ENCODE assay signal across 10 mouse cellular contexts in the genomic region with DNA sequence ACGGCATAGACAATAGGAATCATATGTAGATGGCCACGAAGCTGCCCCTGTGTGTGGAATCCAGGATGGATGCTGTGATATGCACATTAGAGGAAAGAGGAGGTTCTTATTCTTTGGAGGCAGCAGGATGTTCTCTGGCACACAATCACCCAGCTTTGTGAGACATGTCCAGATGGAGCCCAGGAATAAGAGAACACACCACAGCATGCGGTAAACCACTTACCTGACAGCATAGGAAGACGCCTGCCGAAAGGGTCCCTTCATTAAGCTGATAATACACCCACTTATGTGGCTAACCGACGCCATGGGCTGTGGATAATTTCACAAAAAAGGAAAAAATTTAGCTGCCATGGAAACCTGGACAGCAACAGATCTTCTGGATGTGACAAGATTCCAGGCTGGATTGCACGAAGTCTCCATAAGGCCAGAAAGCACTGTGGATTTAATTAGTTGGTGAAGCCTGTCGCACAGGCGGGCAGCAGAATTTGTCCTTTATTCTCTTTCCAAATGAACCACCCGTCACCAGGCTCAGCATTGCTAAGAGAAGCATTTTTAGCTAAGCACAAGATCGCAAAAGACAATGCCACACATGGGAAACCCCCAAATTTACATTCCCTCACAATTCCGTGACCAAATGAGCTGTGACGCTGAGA.
DNase-seq lines count a peak whose midpoint lies in the region; ATAC-seq and TF ChIP-seq lines count a peak whose summit lies in the region.
"Had no signal": no experiment of that assay in that cellular context is flagged by ENCODE, and none has a peak within 500 bp of the region (broad histone marks: within the 10 kb centered on the region; RNA-seq: fewer than 3 reads in every experiment).

No protein-coding gene starts in this region.

- H3K27me3 ChIP-seq in hindbrain, embryonic 16.5 days (replicated peaks; ENCODE audit: control insufficient read depth, insufficient read depth, low read length) = no peaks in the 10 kb centered on the region
- H3K27me3 ChIP-seq in hindbrain, embryonic 13.5 days = no peaks in the 10 kb centered on the region
- no peaks in the 10 kb centered on the region for H3K27me3 ChIP-seq in forebrain, postnatal 0 days (ENCODE audit: insufficient read depth, low read length)
- no peaks in the 10 kb centered on the region for H3K27me3 ChIP-seq in intestine, embryonic 15.5 days (replicated peaks)
- H3K27me3 ChIP-seq: kidney, embryonic 15.5 days had no signal

- H3K4me1 ChIP-seq in hindbrain, embryonic 16.5 days (ENCODE audit: control insufficient read depth, insufficient read depth, low read depth, low read length) = peaks cover 3% of the 10 kb centered on the region; the same call in 1 of the 2 replicates
- H3K4me1 ChIP-seq in hindbrain, embryonic 13.5 days (replicated peaks) = peaks cover 3% of the 10 kb centered on the region; the same call in 1 of the 2 replicates
- peaks cover 10% of the 10 kb centered on the region; the same call in 1 of the 2 replicates for H3K4me1 ChIP-seq in forebrain, postnatal 0 days (ENCODE audit: insufficient read depth)
- no peaks in the 10 kb centered on the region for H3K4me1 ChIP-seq in intestine, embryonic 15.5 days (replicated peaks)
- H3K4me1 ChIP-seq: kidney, embryonic 15.5 days had no signal

- peak; percentile 84 for DNase-seq in forebrain, postnatal 0 days
- DNase-seq in layer of hippocampus, postnatal 14 days (ENCODE audit: low spot score in 2 of 2) = peak; percentile 72 to 88
- peak; percentile 58 for DNase-seq in right cerebral cortex, postnatal 25 days
- DNase-seq in heart, adult 9 months (ENCODE audit: low spot score in 2 of 2) = no peak
- DNase-seq: lung, postnatal 36 days; thymus, adult 2 months had no signal

- H3K4me3 ChIP-seq in hindbrain, embryonic 16.5 days (ENCODE audit: low read length) = no peak overlapping the region
- no peak overlapping the region for H3K4me3 ChIP-seq in hindbrain, embryonic 13.5 days
- H3K4me3 ChIP-seq in forebrain, postnatal 0 days (ENCODE audit: low read depth, low read length) = no peak overlapping the region
- H3K4me3 ChIP-seq in intestine, embryonic 15.5 days (replicated peaks) = no peak overlapping the region
- H3K4me3 ChIP-seq: kidney, embryonic 15.5 days had no signal

- 52% methylated on average over 14 of the region's 14 CpGs for WGBS in hindbrain, embryonic 16.5 days
- 64% methylated on average over 14 of the region's 14 CpGs for WGBS in hindbrain, embryonic 13.5 days
- WGBS in forebrain, postnatal 0 days = 28% methylated on average over 14 of the region's 14 CpGs
- WGBS in intestine, embryonic 15.5 days = 88% methylated on average over 14 of the region's 14 CpGs

- no peak overlapping the region for H3K9ac ChIP-seq in hindbrain, embryonic 16.5 days (ENCODE audit: low read depth, low read length)
- H3K9ac ChIP-seq in hindbrain, embryonic 13.5 days = no peak overlapping the region
- H3K9ac ChIP-seq in forebrain, postnatal 0 days = no peak overlapping the region
- H3K9ac ChIP-seq in intestine, embryonic 15.5 days = no peak overlapping the region
- H3K9ac ChIP-seq: kidney, embryonic 15.5 days had no signal

- TF ChIP-seq CTCF in forebrain, postnatal 0 days (IDR thresholded peaks at IDR 0.05; ENCODE audit: low read depth) = no peak

- H3K4me2 ChIP-seq in hindbrain, embryonic 16.5 days (ENCODE audit: low read length) = no peak overlapping the region
- no peak overlapping the region for H3K4me2 ChIP-seq in hindbrain, embryonic 13.5 days
- 0 out of 2 replicates have a peak overlapping the region, but pooled peaks have one; percentile 10 for H3K4me2 ChIP-seq in forebrain, postnatal 0 days (ENCODE audit: low read depth)
- H3K4me2 ChIP-seq in intestine, embryonic 15.5 days (replicated peaks) = no peak overlapping the region
- H3K4me2 ChIP-seq: kidney, embryonic 15.5 days had no signal

- 0 out of 2 replicates have a peak overlapping the region, but pooled peaks have one; percentile 27 for H3K27ac ChIP-seq in hindbrain, embryonic 16.5 days (ENCODE audit: low read depth, low read length)
- no peak overlapping the region for H3K27ac ChIP-seq in hindbrain, embryonic 13.5 days
- peak overlapping the region; percentile 37 for H3K27ac ChIP-seq in forebrain, postnatal 0 days (ENCODE audit: low read depth, low read length)
- H3K27ac ChIP-seq in intestine, embryonic 15.5 days = no peak overlapping the region
- H3K27ac ChIP-seq: kidney, embryonic 15.5 days had no signal

- no peaks in the 10 kb centered on the region for H3K9me3 ChIP-seq in hindbrain, embryonic 16.5 days (ENCODE audit: control insufficient read depth, low read length)
- no peaks in the 10 kb centered on the region for H3K9me3 ChIP-seq in hindbrain, embryonic 13.5 days
- no peaks in the 10 kb centered on the region for H3K9me3 ChIP-seq in forebrain, postnatal 0 days (ENCODE audit: low read length)
- no peaks in the 10 kb centered on the region for H3K9me3 ChIP-seq in intestine, embryonic 15.5 days
- H3K9me3 ChIP-seq: kidney, embryonic 15.5 days had no signal

- H3K36me3 ChIP-seq in hindbrain, embryonic 16.5 days (ENCODE audit: control insufficient read depth, insufficient read depth, low read length) = no peaks in the 10 kb centered on the region
- no peaks in the 10 kb centered on the region for H3K36me3 ChIP-seq in hindbrain, embryonic 13.5 days
- H3K36me3 ChIP-seq in forebrain, postnatal 0 days (ENCODE audit: insufficient read depth) = no peaks in the 10 kb centered on the region
- no peaks in the 10 kb centered on the region for H3K36me3 ChIP-seq in intestine, embryonic 15.5 days
- H3K36me3 ChIP-seq: kidney, embryonic 15.5 days had no signal

- ATAC-seq in hindbrain, embryonic 16.5 days = peak; percentile 37; the same call in 1 of the 2 replicates
- ATAC-seq in hindbrain, embryonic 13.5 days (ENCODE audit: low FRiP score) = no peak
- peak; percentile 89 for ATAC-seq in forebrain, postnatal 0 days
- ATAC-seq in intestine, embryonic 15.5 days = no peak

Comparison
In these comparisons a context has a peak if more than half of its experiments do, and no peak if none do; other contexts are left out.
1. ATAC-seq: peak in hindbrain, embryonic 16.5 days (single experiment) and forebrain, postnatal 0 days (single experiment); none in hindbrain, embryonic 13.5 days (single experiment) and intestine, embryonic 15.5 days (single experiment).
2. H3K27ac ChIP-seq: peak in hindbrain, embryonic 16.5 days (single experiment) and forebrain, postnatal 0 days (single experiment); none in hindbrain, embryonic 13.5 days (single experiment) and intestine, embryonic 15.5 days (single experiment).
3. DNase-seq: peak in forebrain, postnatal 0 days (single experiment), layer of hippocampus, postnatal 14 days (2 of 2) and right cerebral cortex, postnatal 25 days (single experiment); none in heart, adult 9 months (0 of 2).